Mouse (Mus musculus) MEL-GATA-1-ER (cell line): Measurements from ENCODE around the gene Plxna2.

Experiments
- DNase-seq: peaks from one replicate; pipeline ENCODE4 v3.0.0-alpha.2; 2012; ENCODE audit warnings: low read depth; ENCODE audit errors: extremely low read depth

The Plxna2 gene

DNA sequence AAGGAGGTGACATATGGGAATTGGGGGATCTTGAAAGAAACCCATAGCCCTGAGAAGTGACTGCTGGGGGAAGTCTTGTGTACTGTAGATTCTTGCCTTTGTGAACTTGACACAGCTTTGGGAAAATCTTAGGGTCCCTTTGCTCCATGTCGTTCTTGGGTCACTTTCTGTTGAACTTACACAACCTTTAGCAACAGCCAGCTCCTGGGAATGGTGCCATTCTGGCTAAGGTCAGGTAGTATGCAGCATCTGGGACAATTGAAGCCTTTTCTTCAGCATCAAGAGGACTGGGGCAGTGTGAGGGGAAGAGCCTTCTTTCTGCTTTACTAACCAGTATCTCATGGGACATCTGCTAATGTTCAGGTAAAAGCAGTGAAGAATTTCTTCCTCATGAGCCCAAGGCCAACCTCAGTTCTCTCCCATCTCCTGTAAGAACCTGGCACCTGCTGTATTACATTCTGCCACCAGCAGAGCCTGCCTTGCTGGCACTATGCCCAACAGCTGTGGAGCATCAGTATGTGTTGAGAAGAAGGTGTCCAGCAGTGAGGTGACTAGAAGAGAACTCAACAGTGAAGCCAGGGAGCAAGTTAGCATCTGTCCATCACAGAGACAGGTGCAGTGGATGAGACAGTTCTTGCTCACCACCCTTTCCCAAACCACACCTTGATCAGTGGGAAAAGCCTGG, 86.3 kb downstream of the Plxna2 start:
- no peak for DNase-seq

DNA sequence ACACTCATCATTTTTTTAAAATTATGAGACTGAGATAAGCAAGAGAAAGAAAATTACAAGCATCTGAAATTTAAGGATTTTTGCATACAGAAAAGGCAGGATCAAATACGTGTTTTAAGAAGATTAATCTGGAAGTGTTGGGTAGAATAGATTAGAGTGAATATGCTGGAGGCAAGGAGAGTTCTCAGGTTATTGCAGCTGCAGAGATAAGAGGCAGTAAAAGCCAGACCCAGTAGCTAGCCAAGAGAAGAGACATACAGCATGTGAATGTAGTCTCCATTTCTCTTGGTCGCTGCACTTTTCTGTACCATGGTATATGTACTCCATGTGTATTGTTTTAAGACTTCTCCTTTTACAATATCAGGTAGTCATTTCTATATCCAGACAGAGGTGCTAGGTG, 88.5 kb downstream of the Plxna2 start:
- DNase-seq = no peak

DNA sequence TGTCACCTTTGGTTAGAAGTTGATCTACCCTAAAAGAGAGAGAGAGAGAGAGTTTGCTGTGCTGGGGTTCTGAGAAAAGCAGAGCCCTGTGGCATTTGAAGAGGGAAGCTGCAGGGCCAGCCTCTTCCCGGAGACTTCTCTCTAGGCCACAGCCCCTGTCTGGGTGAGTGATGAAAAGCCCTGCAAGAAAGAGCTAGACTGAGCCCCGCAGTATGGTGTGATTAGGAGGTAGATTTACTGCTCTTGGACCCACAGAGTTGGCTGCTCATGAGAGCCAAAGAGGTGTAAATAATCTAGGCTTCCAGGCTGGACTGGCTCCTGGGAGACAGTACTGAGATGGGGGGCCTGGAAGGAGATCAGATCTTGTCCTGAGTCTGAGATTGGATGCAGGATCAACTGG, 94.4 kb downstream of the Plxna2 start:
- no peak for DNase-seq

- DNase-seq = no peak
Measured at GRCm38 (mm10) chr1:194714138-194715031, 96.4 kb downstream of the Plxna2 start.

DNA sequence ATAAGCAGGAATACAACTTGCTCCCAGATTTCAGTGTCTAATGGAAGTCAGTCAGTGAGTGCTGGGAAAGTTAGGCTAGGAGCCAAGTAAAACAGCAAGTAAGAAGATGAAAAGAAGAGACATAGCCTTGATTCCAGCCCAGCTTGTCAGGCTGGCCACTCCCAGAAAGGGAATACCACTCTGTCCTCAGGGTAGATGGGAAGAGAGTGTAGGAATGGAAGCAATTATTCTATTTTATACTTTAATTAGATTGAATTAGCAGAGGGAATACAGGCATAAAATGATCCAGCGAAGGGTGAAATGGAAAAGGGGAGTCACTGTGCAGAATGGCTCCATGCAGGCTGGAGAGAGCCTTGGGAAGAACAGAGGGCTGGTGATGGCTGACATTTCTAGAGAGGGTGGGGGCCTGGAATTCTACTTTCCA, 99.4 kb downstream of the Plxna2 start:
- DNase-seq = no peak

DNA sequence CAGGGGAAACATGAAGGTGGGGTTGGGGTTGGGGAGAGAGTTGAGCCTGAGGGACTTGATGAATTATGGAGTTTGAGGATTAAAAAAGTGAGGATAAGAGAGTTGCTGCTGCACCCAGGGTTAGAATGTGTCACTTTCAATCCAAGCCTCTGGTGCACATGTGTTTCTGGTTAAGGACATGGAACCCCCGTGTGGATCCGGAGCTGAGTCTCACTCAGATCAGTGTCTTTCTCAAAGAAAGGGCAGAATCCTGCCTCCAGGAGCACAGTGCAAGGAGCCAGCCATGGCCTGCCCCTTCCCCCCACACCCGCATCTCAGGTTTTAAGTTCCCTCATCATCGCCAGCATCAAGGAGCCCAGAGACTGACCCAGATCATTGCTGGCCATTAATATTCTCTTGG, 102.4 kb downstream of the Plxna2 start:
- DNase-seq = no peak

- no peak for DNase-seq
Measured at GRCm38 (mm10) chr1:194721260-194721659, 103.2 kb downstream of the Plxna2 start.

- peak; percentile 16 for DNase-seq
Measured at GRCm38 (mm10) chr1:194722329-194722728, 104.3 kb downstream of the Plxna2 start.

GRCm38 (mm10) chr1:194734836-194735235, 116.8 kb downstream of the Plxna2 start:
- no peak for DNase-seq

- no peak for DNase-seq
Measured at GRCm38 (mm10) chr1:194739894-194740293, 121.9 kb downstream of the Plxna2 start.

DNA sequence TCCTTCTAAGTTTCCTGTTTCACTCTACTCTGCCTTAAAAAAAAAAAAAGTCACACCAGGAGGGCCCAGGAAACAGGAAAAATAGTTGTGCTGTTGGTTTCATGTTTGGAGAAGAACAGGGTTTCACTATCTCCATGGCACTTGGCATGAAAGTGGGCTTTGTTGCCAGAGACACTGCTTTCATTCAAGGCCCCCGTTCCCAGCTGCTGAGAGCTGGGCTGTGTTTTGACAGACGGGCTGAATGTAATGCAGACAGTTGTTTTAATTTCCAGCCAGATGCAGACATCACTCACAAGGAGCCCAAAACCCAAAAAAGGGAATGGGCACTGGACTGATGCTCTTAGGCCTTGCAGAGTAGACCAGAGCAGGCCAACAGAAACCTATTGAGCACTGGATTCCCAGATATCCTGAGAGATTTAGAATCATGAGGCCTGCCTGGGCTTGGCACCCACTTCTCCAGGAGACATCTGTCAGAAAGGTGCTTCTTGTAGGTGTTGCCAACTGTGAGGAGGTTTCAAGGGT, 124.9 kb downstream of the Plxna2 start:
- DNase-seq = no peak

DNA sequence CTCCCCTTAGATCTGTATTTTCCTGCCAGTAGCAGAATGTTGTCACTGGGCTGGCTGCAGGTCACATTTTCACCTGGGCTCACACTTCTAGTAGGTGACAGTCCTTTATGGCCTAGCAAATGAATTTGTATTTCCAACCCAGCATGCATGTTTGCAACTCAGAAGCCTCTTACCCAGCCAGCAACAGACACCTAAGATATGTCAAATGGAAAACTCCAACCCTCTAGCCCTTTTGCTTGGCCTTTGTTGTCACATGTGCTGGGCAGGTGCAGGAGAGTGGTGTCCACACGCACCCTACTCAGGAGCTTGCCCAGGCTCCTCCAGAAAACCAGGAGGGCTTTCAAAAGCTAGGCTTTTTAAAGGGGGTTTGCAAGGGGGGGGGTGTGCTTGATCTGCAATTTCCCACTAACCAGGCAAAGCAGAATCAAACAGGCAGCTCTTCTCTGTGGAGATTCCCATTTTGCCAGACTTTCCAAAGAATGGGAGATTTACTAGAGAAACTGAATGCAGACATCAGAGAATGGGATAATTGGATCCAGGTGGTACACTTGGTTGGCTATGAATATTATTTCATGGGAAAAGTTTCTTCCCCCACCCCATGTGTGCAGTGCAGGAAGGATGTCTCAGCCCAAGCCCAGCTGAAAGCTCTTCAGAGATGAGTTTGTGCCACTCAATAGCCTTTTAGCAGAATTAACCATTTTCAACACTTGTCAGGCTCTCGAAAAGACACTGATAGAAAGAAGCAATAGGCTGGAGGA, 127.3 kb downstream of the Plxna2 start:
- no peak for DNase-seq

DNA sequence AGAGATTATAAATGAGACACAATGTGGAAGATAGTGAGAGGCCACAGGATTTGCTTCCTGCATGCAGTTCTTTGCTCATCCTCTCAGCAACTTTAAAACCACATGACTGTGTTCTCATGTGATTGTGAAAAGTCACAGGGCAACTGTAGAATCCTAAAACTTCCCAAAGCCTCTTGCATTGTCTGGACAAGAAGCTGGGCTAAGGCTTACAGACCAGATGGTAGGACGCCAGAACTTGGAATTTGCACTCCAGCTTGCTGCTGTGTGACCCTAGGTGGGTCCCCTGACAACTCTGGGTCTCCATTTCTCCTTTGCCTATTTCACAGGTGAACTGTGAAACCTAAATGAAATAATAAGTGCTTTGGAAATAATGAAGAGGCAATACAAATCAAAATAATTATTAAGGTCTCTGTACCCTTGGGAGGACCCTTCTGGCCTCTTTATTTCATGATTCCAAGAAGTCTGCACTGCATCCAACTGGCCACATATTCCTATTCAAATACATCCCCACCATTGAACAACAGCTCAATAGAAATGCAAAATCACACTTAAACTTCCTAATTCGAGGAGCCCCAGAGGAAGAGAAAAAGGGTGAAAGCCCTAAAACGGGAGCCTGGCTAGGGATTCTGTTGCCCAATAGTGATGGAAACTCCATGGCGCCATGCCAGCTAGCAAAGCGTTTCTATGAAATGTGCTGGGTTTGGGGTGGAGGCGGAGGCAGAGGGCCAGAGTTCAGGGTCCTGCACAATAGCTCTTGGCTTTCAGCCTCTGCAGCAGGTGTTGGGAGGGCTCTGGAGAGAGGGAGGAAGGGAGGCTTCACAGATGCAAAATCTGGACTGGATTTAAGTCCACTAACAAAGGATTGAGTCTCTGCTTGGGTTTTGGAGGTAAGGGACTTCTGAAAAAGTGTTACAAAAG, 128.6 kb downstream of the Plxna2 start:
- DNase-seq = no peak

DNA sequence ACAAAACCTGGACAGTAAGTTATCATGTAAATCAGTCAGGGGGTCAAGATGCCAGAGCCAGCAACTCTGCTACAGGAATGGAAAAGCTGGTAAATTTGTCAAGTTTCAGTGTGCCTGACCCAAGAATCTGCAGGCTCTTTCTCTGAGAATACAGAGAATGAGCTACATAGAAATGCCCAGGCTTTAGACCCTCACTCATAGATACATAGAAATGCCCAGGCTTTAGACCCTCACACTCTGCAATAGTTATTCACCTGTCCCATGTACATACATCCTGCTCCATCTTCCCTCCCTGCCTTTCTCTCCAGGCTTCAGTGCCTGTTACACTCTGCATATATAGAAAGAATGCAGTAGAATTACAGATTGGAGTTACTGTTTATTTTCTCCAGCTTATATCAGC, 129.2 kb downstream of the Plxna2 start:
- DNase-seq = no peak

DNA sequence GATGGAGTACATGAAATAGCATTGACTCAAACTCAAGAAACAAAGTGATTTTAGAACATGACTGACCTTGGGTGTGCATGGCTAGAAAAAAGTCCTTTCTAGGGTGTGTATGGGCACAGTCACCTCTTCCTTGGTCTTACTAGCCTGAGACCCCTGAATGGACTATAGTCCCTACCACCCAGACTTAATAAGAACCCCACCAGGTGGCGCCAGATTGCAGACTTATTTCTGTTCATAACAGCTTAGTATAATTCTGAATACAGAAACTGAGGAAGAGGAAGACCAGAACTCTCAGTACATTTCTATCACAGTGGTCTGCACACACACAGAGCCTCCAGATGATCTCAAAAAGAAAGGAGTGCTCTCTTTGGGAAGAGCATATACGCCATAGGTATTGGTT, 135.2 kb downstream of the Plxna2 start:
- DNase-seq = peak; percentile 49

GRCm38 (mm10) chr1:194756001-194756400, 138.0 kb downstream of the Plxna2 start:
- no peak for DNase-seq

- no peak for DNase-seq
Measured at GRCm38 (mm10) chr1:194756409-194756808, 138.4 kb downstream of the Plxna2 start.

DNA sequence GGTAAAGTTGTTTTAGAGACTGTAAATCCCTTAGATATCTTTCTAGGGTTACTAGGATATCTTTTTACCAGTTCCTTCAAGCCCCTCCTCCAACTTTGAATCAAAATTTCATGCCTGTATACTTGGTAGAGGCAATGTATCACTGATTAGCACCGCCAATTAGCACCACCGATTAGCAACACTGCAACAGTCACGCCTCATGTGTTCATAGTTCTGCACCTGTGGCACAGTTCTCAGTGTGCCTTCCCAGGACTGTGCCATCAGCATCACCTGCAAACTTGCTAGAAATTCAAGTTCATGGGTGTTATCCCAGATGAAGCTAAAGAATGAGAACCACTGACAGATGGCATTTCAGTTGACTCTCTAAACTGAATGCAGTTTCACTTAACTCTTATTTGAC, 138.8 kb downstream of the Plxna2 start:
- no peak for DNase-seq

DNA sequence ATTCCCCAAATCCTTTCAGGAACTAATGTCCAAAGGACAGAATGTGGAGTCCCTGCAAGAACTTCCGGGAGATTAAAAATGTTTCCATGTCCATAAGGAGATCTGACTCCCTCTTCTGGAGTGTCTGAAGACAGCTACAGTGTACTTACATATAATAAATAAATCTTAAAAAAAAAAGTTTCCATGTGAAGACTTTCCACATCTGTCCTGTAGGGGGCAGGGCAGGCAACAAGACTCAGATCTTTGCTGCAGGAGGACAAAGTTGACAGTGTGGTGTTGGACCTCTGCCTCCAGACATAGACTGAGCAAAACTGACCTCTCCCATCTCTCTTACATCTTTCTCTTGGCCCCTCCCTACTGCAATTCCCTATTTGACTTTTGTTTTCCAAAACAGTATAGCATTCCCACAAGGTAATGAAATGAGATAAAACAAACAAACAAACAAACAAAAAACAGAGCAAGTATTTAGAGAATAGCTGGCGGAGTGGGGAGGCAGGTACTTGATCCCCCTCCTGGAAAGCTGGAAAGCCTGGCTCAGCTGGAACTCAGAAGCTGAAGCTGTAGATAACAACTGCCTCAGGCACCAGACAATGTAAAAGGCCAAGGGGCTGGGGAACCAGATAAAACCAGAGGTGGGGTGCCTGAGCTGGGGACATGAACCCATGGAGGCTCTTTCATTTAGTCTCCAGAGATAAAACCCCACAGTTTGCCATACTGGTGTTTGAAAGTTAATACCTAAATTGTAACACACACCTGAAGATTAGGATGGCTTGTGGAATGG, 143.6 kb downstream of the Plxna2 start:
- peak; percentile 33 for DNase-seq

DNA sequence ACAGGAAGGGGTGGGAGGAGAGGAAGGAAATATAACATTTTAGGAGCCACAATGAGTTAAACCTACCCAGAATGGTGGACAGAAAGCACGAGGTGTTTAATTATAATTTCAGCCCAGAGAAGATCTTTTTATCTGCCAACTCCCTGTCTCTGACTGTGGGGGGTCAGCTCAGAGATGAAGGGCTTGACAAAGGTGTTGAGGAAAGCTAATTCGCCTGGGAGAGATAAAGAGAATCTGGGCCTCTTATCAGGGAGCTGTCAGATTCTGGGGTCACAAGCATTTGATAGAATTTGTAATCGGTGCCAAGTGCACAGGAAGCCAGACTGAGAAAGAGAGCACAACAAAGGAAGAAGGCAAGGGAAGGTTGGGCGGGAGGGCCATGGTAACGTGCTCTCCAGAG, 144.9 kb downstream of the Plxna2 start:
- DNase-seq = no peak
